Mouse (Mus musculus) liver, embryonic 14.5 days (tissue): ENCODE measurements around the gene Ucma. TPM values are rescaled to one million over a fixed set of nuclear protein-coding genes. Genes with fewer than 3 reads are reported as not detected.

Source experiments
- ATAC-seq: fragments of 200-750 bp; cut with Nextera tagmentation; 2 replicates; pipeline ENCODE4 v1.8.0; 2017; ENCODE audit warnings: moderate number of reproducible peaks, mild to moderate bottlenecking, moderate library complexity; ENCODE audit not compliant: insufficient read depth
- DNase-seq, 3 experiments: peaks; one replicate each; pipeline ENCODE4 v3.0.0-alpha.2; 2012 to 2013; ENCODE audit warnings: low read depth in 3 of 3, low spot score in 3 of 3
- H3K27ac ChIP-seq: fragments of 300-500 bp; sonication (generic); 2 replicates; pipeline ENCODE4 v1.5.1; 2014; ENCODE audit warnings: moderate library complexity, mild to moderate bottlenecking, control low read depth, inconsistent platforms
- H3K27me3 ChIP-seq: fragments of 300-500 bp; sonication (generic); 2 replicates; pipeline ENCODE4 v1.6.1; 2014; ENCODE audit warnings: mild to moderate bottlenecking, low read length, moderate library complexity; ENCODE audit not compliant: control insufficient read depth, insufficient read depth
- H3K36me3 ChIP-seq: fragments of 300-500 bp; sonication (generic); replicated peaks from 2 replicates; pipeline ENCODE4 v1.6.1; 2014; ENCODE audit warnings: low read depth; ENCODE audit not compliant: control insufficient read depth, insufficient read depth
- H3K4me1 ChIP-seq, 2 experiments: fragments of 200-500 bp in 1 of 2; fragments of 300-500 bp in 1 of 2; sonication (generic) in 1 of 2; replicated peaks; 2 replicates each; pipeline ENCODE4 v1.6.1; 2012 to 2014; ENCODE audit warnings: antibody characterized with exemption in 1 of 2, inconsistent platforms in 1 of 2, low read length in 1 of 2; ENCODE audit not compliant: control insufficient read depth in 2 of 2, insufficient read depth in 2 of 2
- H3K4me2 ChIP-seq: fragments of 300-500 bp; sonication (generic); 2 replicates; pipeline ENCODE4 v1.6.1; 2014; ENCODE audit warnings: low read depth, mild to moderate bottlenecking, control low read depth, moderate library complexity
- H3K4me3 ChIP-seq, 2 experiments: fragments of 200-500 bp in 1 of 2; fragments of 300-500 bp in 1 of 2; sonication (generic) in 1 of 2; 2 replicates each; pipeline ENCODE4 v1.5.1; 2012 to 2014; ENCODE audit warnings: low read depth in 2 of 2, low read length in 2 of 2, mild to moderate bottlenecking in 2 of 2, control low read depth in 1 of 2, inconsistent platforms in 1 of 2, moderate library complexity in 1 of 2; ENCODE audit not compliant: insufficient read depth in 1 of 2
- H3K9ac ChIP-seq: fragments of 300-500 bp; sonication (generic); replicated peaks from 2 replicates; pipeline ENCODE4 v1.6.1; 2014; ENCODE audit warnings: mild to moderate bottlenecking, control low read depth, moderate library complexity
- H3K9me3 ChIP-seq: fragments of 300-500 bp; sonication (generic); 2 replicates; pipeline ENCODE4 v1.6.1; 2016; ENCODE audit warnings: low read length, mixed read lengths; ENCODE audit not compliant: control insufficient read depth
- CTCF ChIP-seq: IDR thresholded peaks from 2 replicates; pipeline ENCODE4 v1.5.1; 2016; ENCODE audit warnings: antibody characterized with exemption, low read depth, control low read depth
- EP300 ChIP-seq: IDR thresholded peaks from 2 replicates; pipeline ENCODE4 v1.6.1; 2016; ENCODE audit warnings: antibody characterized with exemption, low read depth
- WGBS: fragments of 180-500 bp; shearing (Covaris S2); extraction: QIAGEN DNeasy Blood & Tissue Kit; methylation state at CpG from one replicate; pipeline ENCODE4 v1.1.7; 2014; ENCODE audit not compliant: insufficient replicate concordance; 5-methylcytosine and 5-hydroxymethylcytosine counted together
- polyA plus RNA-seq, 2 experiments: library from polyadenylated mRNA; depleted of rRNA in 1 of 2; stranded (reverse) in 1 of 2; unstranded in 1 of 2; fragments of >200 nt; fragmentation: Nextera tagmentation in 1 of 2; extraction: Ambion mirVana in 1 of 2; gene quantifications; 2 replicates each; pipeline versions ENCODE4 v1.2.1 to v1.2.3; 2012 to 2014

The Ucma gene
- polyA plus RNA-seq, 2 experiments, result not detected

DNA sequence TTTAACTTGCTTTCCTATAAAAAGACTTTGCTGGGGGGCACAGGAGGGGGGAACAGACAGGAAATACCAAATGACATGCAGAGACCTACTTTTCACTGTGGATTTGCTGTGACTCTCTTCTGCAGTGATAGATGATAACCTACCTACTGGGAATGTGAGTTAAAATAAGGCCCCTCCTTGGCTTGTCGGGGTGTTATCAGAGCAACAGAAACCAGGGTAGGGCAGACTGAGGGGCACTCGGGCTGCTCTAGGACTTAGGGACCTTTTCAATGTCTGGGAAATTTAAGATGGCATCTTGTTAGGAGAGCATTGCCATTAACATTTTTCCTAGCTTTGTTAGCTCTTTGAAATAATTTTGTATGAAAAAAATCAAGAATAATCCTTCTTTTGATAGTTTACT lies 47.4 kb downstream of the Ucma start:
- ATAC-seq (0 out of 2 replicates have a peak, but pooled peaks have one; percentile 42), DNase-seq (no peak)
- Histone ChIP-seq H3K4me1 (peaks cover 0 to 6% of the 10 kb centered on the region in 2 experiments; a peak in 2 of 4 replicates), H3K9ac (no peak overlapping the region), H3K4me2 (no peak overlapping the region), H3K36me3 (peaks cover 8% of the 10 kb centered on the region), H3K27me3 (no peaks in the 10 kb centered on the region), H3K9me3 (no peaks in the 10 kb centered on the region), H3K27ac (no peak overlapping the region), H3K4me3 (no peak overlapping the region)
- 14% methylated on average over 2 of the region's 2 CpGs for WGBS
- TF ChIP-seq CTCF (no peak), EP300 (no peak)

DNA sequence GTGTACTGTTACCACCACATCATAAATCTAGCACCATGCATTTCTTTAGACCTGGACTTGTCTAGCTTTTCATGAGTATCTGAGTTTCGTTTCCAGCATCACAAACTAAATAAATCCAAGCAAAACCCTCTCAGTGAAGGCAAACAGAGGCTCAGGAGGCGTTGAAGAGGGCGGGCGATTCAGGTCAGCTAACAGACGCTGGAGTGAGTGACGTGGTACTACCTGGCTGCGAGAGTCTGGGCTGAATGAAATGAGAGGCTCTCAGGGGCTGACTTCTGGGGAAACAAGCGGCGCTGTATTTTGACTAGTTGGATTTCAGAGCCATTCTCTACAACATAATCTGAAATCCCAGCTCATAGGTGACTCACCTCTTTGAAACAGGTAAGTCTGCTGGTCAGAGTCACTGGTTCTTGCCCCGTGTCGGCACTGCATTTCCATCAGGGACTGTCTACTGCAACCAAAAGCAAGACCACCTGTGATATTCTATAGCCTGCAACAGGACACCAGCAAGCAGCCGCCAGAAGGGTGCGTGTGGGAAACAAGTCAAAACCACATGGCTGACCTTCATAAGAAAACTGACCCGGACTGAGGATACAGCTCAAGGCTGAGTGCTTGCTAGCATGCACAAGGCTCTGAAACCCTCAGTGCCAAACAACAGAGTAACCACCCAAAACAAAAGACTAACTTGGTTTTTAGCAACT lies 47.9 kb downstream of the Ucma start:
- no peaks in the 10 kb centered on the region for H3K9me3 ChIP-seq
- no peak overlapping the region for H3K9ac ChIP-seq
- no peak overlapping the region for H3K27ac ChIP-seq
- H3K36me3 ChIP-seq, result peaks cover 8% of the 10 kb centered on the region
- DNase-seq (no peak), ATAC-seq (no peak)
- WGBS, result 78% methylated on average over 14 of the region's 14 CpGs
- H3K4me3 ChIP-seq, result no peak overlapping the region
- no peak for TF ChIP-seq CTCF
- TF ChIP-seq EP300, result no peak
- H3K4me2 ChIP-seq, result no peak overlapping the region
- peaks cover 0 to 6% of the 10 kb centered on the region in 2 experiments; a peak in 2 of 4 replicates for H3K4me1 ChIP-seq
- no peaks in the 10 kb centered on the region for H3K27me3 ChIP-seq

DNA sequence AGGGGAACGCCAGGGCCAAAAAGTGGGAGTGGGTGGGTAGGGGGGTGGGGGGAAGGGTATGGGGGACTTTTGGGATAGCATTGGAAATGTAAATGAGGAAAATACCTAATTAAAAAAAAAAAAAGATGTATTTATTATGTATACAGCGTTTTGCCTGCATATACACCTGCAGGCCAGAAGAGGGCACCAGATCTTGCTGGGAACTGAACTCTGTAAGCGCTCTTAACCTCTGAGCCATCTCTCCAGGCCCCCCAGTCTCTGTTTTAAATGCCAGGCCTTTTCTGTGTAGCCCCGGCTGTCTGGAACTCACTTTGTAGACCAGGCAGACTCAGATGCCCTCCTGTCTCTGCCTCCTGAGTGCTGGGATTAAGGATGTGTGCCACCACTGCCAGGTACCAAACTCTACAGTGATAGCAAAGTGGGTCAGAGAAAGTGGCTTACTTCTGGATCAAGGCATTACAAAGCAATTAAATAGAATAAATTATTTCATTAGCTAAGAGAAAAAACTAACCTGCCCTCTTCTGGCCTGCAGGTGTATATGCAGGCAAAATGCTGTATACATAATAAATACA lies 49.3 kb downstream of the Ucma start:
- Histone ChIP-seq H3K9me3 (no peaks in the 10 kb centered on the region), H3K4me3 (no peak overlapping the region), H3K4me1 (peaks cover 0 to 6% of the 10 kb centered on the region in 2 experiments; a peak in 2 of 4 replicates), H3K27me3 (no peaks in the 10 kb centered on the region), H3K27ac (no peak overlapping the region), H3K9ac (no peak overlapping the region), H3K36me3 (peaks cover 11% of the 10 kb centered on the region), H3K4me2 (no peak overlapping the region)
- WGBS, result 24% methylated on average over 3 of the region's 4 CpGs
- DNase-seq (peak in 1 of 3 experiments; percentile 24), ATAC-seq (0 out of 2 replicates have a peak, but pooled peaks have one; percentile 40)
- TF ChIP-seq EP300 (no peak), CTCF (peak; percentile 80)

DNA sequence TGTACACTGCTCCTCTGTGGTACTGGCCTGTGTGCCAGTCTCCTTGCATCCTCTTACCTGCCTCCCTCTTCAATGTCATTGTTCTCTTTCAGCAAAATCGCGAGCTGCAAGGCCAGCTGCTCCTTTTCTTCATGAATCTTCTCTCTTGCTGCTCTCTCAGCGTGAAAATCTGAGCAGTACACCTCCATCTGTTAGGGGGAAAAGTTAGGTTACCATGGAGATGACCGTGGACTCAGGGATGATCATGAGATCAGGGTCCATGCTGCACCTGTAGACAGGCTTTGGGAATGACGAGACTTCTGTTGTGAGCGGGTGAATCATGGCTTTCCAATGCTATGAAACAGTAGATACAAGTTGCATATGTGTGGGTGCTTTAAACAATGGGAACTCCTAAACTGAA lies 51.1 kb downstream of the Ucma start:
- ATAC-seq (no peak), DNase-seq (no peak)
- H3K27me3 ChIP-seq, result no peaks in the 10 kb centered on the region
- no peak overlapping the region for H3K4me3 ChIP-seq
- H3K27ac ChIP-seq, result no peak overlapping the region
- no peak overlapping the region for H3K9ac ChIP-seq
- no peak overlapping the region for H3K4me2 ChIP-seq
- peaks cover 7% of the 10 kb centered on the region for H3K36me3 ChIP-seq
- peaks cover 0 to 6% of the 10 kb centered on the region in 2 experiments; a peak in 2 of 4 replicates for H3K4me1 ChIP-seq
- no peak for TF ChIP-seq CTCF
- TF ChIP-seq EP300, result no peak
- no peaks in the 10 kb centered on the region for H3K9me3 ChIP-seq
- WGBS, result 76% methylated on average over 6 of the region's 6 CpGs

DNA sequence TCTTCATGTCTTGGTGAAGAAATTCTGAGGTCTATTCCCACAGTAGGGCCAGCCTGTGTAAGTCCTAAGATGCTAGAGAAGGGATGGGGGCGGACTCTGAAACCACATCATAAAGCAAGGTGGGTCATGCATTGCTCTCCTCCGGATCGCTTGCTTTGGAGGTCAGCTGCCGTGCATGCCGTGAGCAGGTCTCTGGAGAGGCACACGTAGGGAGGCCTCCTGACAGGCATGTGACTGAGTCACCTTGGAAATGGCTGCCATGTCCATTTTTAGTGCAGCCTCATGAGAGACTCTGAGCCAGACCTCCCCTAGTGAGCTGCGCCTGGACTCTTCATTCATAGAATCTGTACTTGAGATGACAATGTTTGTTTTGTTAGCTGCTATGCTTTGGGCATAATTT lies 52.1 kb downstream of the Ucma start:
- 84% methylated on average over 7 of the region's 7 CpGs for WGBS
- peaks cover 11% of the 10 kb centered on the region for H3K36me3 ChIP-seq
- no peaks in the 10 kb centered on the region for H3K9me3 ChIP-seq
- H3K27me3 ChIP-seq, result no peaks in the 10 kb centered on the region
- DNase-seq (no peak), ATAC-seq (no peak)
- no peak overlapping the region for H3K4me2 ChIP-seq
- no peak overlapping the region for H3K27ac ChIP-seq
- H3K4me3 ChIP-seq, result no peak overlapping the region
- peaks cover 0 to 5% of the 10 kb centered on the region in 2 experiments; a peak in 2 of 4 replicates for H3K4me1 ChIP-seq
- H3K9ac ChIP-seq, result no peak overlapping the region
- no peak for TF ChIP-seq EP300
- no peak for TF ChIP-seq CTCF
